Mouse (Mus musculus) left cerebral cortex, adult 6 months (tissue): ENCODE data around the gene Grik2. TPM values are rescaled to one million over a fixed set of nuclear protein-coding genes. Genes with fewer than 3 reads are reported as not detected.

Experiments used
- long read RNA-seq, 2 experiments: library from polyadenylated mRNA; unstranded; transcript quantifications; one replicate each; pipeline ENCODE4 v2.0.0; 2019 to 2020
- polyA plus RNA-seq: library from polyadenylated mRNA; unstranded; fragments of <200 nt; fragmentation: Nextera tagmentation; gene quantifications from 2 replicates; pipeline ENCODE4 v1.2.3, GENCODE M21; 2021

Gene Grik2
- 12.5 and 15.1 TPM in 2 replicates for polyA plus RNA-seq
- long read RNA-seq, experiment 1, full-length matches to known transcripts = 15 of 62 reads
- long read RNA-seq, experiment 1, partial matches to known transcripts = 19 of 62 reads
- long read RNA-seq, experiment 1, other reads (novel, unspliced or antisense) = 28 of 62 reads
- long read RNA-seq, experiment 2, partial matches to known transcripts = 7 of 16 reads
- long read RNA-seq, experiment 2, other reads (novel, unspliced or antisense) = 9 of 16 reads

GRCm38 (mm10) chr10:49788381-49788906 lies at the start of gene Grik2:
Gene Grik2, minus strand, starts transcription at chr10:49788766.

